Mouse (Mus musculus): Measurements from ENCODE around the gene Btla. TPM values are rescaled to one million over a fixed set of nuclear protein-coding genes. Genes with fewer than 3 reads are reported as not detected.

Gene Btla
- total RNA-seq, 2 experiments from 2014 or later, result 0.27 to 0.59 TPM

GRCm38 (mm10) chr16:45297806-45298205 is 73.7 kb downstream of the Btla start:
- Histone ChIP-seq H3K27ac (no peak overlapping the region), H3K4me3 (no peak overlapping the region)
- DNase-seq (ENCODE audit: low spot score in 2 of 2), result no peak
- no peak for TF ChIP-seq CTCF (conservative IDR thresholded peaks at IDR 0.05)

Other genes starting within 250 kb of the Btla start
- 1 to 10 TPM; 3.1 to 3.8 TPM for gene Ccdc80, start 130.9 kb upstream of the Btla start, total RNA-seq (2021)
- gene Slc35a5, start 65.6 kb upstream of the Btla start, total RNA-seq (2021), result 10 to 100 TPM; 49.3 to 52.8 TPM
- 10 to 100 TPM; 42.9 to 45.3 TPM for gene Atg3, start 65.5 kb upstream of the Btla start, total RNA-seq (2021)
- gene Cd200, start 184.7 kb downstream of the Btla start, total RNA-seq (2021), result 10 to 100 TPM; 75.7 to 76.2 TPM